Mouse (Mus musculus) embryonic facial prominence, embryonic 14.5 days (tissue): ENCODE measurements around the gene Tcp10a. TPM values are rescaled to one million over a fixed set of nuclear protein-coding genes. Genes with fewer than 3 reads are reported as not detected.
A peak's percentile ranks its signal among the peaks of the same experiment; 100 is the strongest.
"Not testable (repeated sequence)": the region's sequence is repeated elsewhere in the genome, so short reads cannot be mapped to it uniquely, and the experiment has no call there.

ENCODE experiments used
- ATAC-seq: fragments of 200-750 bp; cut with Nextera tagmentation; 2 replicates; pipeline ENCODE4 v1.8.0; 2017; ENCODE audit warnings: low read depth, moderate number of reproducible peaks, moderate TSS enrichment
- DNase-seq: peaks from one replicate; pipeline ENCODE4 v3.0.0-alpha.2; 2015; ENCODE audit warnings: low spot score
- H3K27ac ChIP-seq: fragments of 300-500 bp; sonication (generic); replicated peaks from 2 replicates; pipeline ENCODE4 v1.5.1; 2014; ENCODE audit warnings: low read depth, mild to moderate bottlenecking, low read length, moderate library complexity
- H3K27me3 ChIP-seq: fragments of 300-500 bp; sonication (generic); replicated peaks from 2 replicates; pipeline ENCODE4 v1.6.1; 2014; ENCODE audit warnings: low read length; ENCODE audit not compliant: control insufficient read depth, insufficient read depth
- H3K36me3 ChIP-seq: fragments of 300-500 bp; sonication (generic); 2 replicates; pipeline ENCODE4 v1.6.1; 2014; ENCODE audit warnings: low read length, mixed read lengths; ENCODE audit not compliant: control insufficient read depth, insufficient read depth
- H3K4me1 ChIP-seq: fragments of 300-500 bp; sonication (generic); 2 replicates; pipeline ENCODE4 v1.6.1; 2014; ENCODE audit warnings: antibody characterized with exemption, low read length; ENCODE audit not compliant: control insufficient read depth, insufficient read depth
- H3K4me2 ChIP-seq: fragments of 300-500 bp; sonication (generic); 2 replicates; pipeline ENCODE4 v1.6.1; 2014; ENCODE audit warnings: low read depth, mild to moderate bottlenecking, low read length, moderate library complexity, mixed read lengths
- H3K4me3 ChIP-seq: fragments of 300-500 bp; sonication (generic); 2 replicates; pipeline ENCODE4 v1.5.1; 2014; ENCODE audit warnings: low read depth, mild to moderate bottlenecking, low read length
- H3K9ac ChIP-seq: fragments of 300-500 bp; sonication (generic); 2 replicates; pipeline ENCODE4 v1.6.1; 2014; ENCODE audit warnings: low read depth, mild to moderate bottlenecking, low read length, moderate library complexity, mixed read lengths
- H3K9me3 ChIP-seq: fragments of 300-500 bp; sonication (generic); 2 replicates; pipeline ENCODE4 v1.6.1; 2016; ENCODE audit warnings: low read length; ENCODE audit not compliant: control insufficient read depth
- WGBS: fragments of 180-500 bp; shearing (Covaris S2); extraction: QIAGEN DNeasy Blood & Tissue Kit; methylation state at CpG from one replicate; pipeline ENCODE4 v1.1.7; 2014; 5-methylcytosine and 5-hydroxymethylcytosine counted together
- polyA plus RNA-seq: library from polyadenylated mRNA; unstranded; fragments of >200 nt; fragmentation: Nextera tagmentation; extraction: Ambion mirVana; gene quantifications from 2 replicates; pipeline ENCODE4 v1.2.1, GENCODE M21; 2014

Gene Tcp10a
- 0.13 TPM in 1 of 2 replicates, not detected in the other for polyA plus RNA-seq

DNA sequence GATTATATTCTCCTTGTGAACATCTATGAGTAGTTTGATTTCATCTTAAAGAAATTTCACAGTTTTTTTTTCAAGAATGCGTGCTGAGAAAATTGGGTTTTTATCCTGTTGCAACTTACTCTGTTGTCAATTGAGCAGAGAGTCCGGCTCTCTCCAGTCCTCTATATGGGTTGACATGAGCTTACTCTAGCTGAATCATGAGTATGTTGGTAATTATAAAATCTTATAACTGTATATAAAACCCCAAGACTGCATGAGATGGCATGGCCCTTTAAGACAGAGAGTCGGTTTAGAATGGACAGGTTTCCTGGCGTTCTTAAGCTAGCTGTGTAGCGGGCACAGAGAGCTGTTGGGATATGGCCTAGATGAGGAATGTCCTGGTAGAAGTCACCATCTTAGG, at the start of gene Tcp10a:
Tcp10a (plus strand) TSS at position 301 of the 400 bp plus-strand sequence.
- 93% methylated on average over 4 of the region's 5 CpGs for WGBS
- H3K9ac ChIP-seq, H3K4me1 ChIP-seq, H3K36me3 ChIP-seq, ATAC-seq, DNase-seq, H3K4me2 ChIP-seq, H3K27me3 ChIP-seq, H3K27ac ChIP-seq, H3K4me3 ChIP-seq, H3K9me3 ChIP-seq: not testable (repeated sequence)

DNA sequence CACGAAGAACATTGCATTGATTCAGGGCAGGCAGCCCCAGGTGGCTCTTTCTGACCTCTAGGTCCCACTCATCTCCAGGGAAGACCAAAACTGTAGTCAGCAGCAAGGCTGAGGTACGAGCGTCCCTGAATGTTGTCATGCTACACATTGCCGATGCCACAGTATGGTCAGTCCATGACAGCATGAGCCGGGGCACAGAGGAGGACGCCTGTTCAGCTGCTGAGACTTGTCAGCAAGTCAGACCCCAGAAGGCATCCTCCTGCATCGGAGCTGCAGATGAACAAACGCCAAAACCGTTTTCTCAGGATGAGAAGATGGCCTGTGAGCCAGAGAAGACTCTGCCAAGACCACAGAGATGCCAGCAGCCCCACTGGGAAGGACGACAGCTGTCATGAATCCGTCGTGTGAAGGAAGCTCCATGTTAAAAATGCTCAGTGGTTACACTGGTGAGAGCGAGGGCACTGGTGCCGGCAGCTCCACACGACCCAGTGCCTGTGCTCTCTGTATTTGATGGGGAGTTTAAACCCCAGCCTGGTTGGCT, 45.7 kb upstream of the Tcp10a start:
- Histone ChIP-seq H3K27me3 (no peaks in the 10 kb centered on the region), H3K36me3 (peaks cover 15% of the 10 kb centered on the region; the same call in 1 of the 2 replicates), H3K4me2 (no peak overlapping the region), H3K4me1 (no peaks in the 10 kb centered on the region), H3K9ac (no peak overlapping the region), H3K4me3 (no peak overlapping the region), H3K9me3 (no peaks in the 10 kb centered on the region), H3K27ac (no peak overlapping the region)
- 88% methylated on average over 15 of the region's 15 CpGs for WGBS
- DNase-seq (no peak), ATAC-seq (no peak)

DNA sequence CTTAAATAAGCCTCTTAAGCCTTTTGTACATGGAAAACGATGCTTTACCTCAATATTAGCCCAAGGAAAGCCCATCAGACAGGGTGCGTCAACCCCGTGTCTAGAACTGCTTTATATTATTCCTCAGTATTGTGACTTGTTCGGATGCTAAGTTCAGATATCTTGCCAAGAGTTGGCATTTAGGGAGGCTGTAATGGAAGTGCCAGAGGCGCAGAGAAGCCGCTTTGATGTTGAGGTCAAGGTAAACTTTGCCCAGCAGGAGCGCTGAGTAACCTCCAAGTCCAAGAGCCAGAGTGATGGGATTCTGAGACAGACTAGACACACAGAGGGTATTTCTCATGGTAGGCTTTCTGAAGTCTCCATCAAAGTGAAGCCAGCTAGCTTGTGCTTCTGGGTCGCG, 45.2 kb upstream of the Tcp10a start:
- H3K4me3 ChIP-seq = no peak overlapping the region
- H3K4me1 ChIP-seq = peaks cover 2% of the 10 kb centered on the region; the same call in 1 of the 2 replicates
- WGBS = 90% methylated on average over 9 of the region's 9 CpGs
- ATAC-seq (no peak), DNase-seq (no peak)
- H3K27me3 ChIP-seq = no peaks in the 10 kb centered on the region
- H3K9ac ChIP-seq = no peak overlapping the region
- no peak overlapping the region for H3K27ac ChIP-seq
- no peak overlapping the region for H3K4me2 ChIP-seq
- no peaks in the 10 kb centered on the region for H3K9me3 ChIP-seq
- peaks cover 15% of the 10 kb centered on the region; the same call in 1 of the 2 replicates for H3K36me3 ChIP-seq

DNA sequence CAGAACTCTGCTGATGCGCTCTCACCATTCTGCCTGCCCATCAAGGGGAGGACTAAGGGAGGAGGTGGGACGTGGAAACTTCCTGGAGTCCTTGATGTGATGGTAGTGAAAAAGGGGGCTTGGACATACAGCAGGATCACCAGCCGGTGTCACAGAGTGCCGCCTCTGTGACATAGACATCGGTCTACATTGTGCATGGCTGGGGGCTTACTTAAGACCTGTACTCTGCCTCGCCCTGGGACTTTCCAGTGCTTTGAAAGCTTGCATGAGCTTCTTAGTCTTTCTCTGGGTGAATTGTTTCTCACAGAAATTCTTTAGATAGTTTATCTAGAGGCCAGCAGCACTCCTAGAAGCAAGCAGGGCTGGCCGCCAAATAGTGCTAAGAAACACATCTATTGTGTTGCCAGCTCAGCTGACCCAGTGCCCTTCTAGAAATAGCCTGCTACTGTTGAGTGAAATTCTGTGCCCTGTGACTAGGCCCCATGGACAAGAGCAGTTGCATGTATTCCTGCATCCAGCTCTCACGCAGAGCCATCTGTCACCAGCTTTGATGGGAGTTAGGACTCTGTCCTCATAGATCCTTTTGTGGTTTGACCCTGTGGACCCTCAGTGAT, 40.0 kb upstream of the Tcp10a start:
- no peak overlapping the region for H3K9ac ChIP-seq
- DNase-seq (peak; percentile 76), ATAC-seq (no peak)
- H3K9me3 ChIP-seq = no peaks in the 10 kb centered on the region
- H3K4me2 ChIP-seq = no peak overlapping the region
- 71% methylated on average over 8 of the region's 8 CpGs for WGBS
- H3K4me3 ChIP-seq = no peak overlapping the region
- peaks cover 10% of the 10 kb centered on the region; the same call in 1 of the 2 replicates for H3K36me3 ChIP-seq
- no peak overlapping the region for H3K27ac ChIP-seq
- H3K4me1 ChIP-seq = peaks cover 5% of the 10 kb centered on the region; the same call in 1 of the 2 replicates
- no peaks in the 10 kb centered on the region for H3K27me3 ChIP-seq

DNA sequence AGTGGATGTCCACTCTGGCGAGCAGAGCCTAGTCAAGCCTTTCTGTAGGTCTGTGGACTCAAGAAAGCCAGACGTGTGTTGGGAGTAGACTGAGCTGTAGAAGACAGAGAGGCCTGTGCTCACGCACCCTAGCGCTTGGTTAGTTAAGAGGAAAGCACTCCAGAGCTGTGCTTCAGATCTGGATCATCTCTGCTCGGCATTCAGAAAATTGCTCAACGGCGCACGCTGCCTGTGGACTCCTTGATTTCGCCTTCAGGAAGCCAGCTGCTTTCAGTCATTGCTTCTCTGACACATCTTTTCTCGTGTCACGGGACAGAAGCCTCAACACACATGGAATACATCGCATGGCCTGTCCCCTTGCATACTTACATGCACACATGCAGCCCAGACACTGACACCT, 39.2 kb upstream of the Tcp10a start:
- Histone ChIP-seq H3K27ac (no peak overlapping the region), H3K36me3 (peaks cover 10% of the 10 kb centered on the region; the same call in 1 of the 2 replicates), H3K4me1 (peaks cover 5% of the 10 kb centered on the region; the same call in 1 of the 2 replicates), H3K4me2 (no peak overlapping the region), H3K9ac (no peak overlapping the region), H3K9me3 (no peaks in the 10 kb centered on the region), H3K27me3 (no peaks in the 10 kb centered on the region), H3K4me3 (no peak overlapping the region)
- DNase-seq (no peak), ATAC-seq (no peak)
- WGBS = 68% methylated on average over 12 of the region's 12 CpGs

DNA sequence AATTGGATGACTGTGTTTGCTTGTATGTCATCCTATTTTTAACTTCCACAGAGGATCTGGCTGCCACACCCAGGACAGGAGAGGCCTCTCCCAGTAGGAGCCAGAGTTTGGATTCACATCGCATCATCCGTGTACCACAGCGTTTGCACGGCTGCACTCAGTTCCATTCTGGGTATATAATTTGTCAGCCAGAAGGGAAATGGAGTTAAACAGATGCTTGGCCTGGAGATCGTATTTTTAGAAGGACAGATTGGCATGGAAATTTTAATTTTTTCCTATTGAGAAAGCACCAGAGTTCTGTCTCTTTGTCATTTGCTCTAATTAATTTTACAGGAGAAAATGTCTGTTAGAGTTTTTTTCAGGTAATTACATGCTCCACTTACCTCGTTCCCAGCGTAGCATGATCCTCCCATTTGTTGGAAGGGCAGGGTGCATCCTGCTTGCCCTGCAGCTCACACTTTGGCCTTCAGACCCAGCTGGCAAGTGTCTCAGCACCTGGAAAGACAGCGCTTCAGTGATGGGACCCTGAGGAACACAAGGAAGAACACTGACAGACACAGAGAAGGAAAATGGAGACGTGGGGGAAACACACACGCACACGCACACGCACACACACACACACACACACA, 37.9 kb upstream of the Tcp10a start:
- H3K36me3 ChIP-seq = peaks cover 10% of the 10 kb centered on the region; the same call in 1 of the 2 replicates
- peaks cover 5% of the 10 kb centered on the region; the same call in 1 of the 2 replicates for H3K4me1 ChIP-seq
- H3K9ac ChIP-seq = no peak overlapping the region
- no peaks in the 10 kb centered on the region for H3K9me3 ChIP-seq
- no peaks in the 10 kb centered on the region for H3K27me3 ChIP-seq
- H3K27ac ChIP-seq = no peak overlapping the region
- ATAC-seq (no peak), DNase-seq (no peak)
- no peak overlapping the region for H3K4me3 ChIP-seq
- WGBS = 73% methylated on average over 11 of the region's 12 CpGs
- H3K4me2 ChIP-seq = no peak overlapping the region

DNA sequence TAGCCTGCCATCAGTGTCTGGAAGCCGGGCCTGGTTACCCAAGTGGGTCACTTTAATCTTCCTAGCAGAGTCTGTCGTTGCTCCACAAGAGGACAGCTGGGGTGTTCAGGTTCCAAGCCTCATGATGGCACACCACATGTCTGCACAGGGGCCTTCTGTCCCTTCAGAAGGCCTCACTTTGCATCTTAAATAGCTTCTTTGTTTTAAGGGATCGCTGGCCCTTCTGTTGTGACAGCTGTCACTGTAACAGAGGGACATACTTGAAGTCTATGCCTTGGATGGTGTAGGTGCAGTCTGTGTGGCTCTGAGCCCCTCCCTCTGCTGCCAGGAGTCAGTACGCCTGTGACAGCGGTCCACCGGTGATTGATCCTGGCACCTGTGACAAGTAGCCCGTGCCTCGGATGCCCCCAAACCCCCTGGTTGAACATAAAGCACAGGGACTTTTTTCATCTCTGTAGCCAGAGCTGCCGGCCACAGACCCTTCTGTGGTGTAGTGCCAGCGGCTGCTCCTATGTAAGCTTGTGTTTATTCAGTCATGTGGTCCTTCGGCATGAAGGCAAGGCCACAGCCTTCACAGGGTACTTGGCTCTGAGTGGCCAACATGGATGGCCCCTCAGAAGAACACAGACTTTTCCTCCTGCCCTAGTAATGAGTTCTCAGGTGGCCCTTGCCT, 32.3 kb upstream of the Tcp10a start:
- Histone ChIP-seq H3K27ac (no peak overlapping the region), H3K36me3 (0 out of 2 replicates have a peak, but pooled peaks cover 2% of the 10 kb centered on the region), H3K9ac (no peak overlapping the region), H3K4me3 (no peak overlapping the region), H3K4me1 (no peaks in the 10 kb centered on the region), H3K27me3 (no peaks in the 10 kb centered on the region), H3K9me3 (no peaks in the 10 kb centered on the region), H3K4me2 (no peak overlapping the region)
- 69% methylated on average over 11 of the region's 11 CpGs for WGBS
- DNase-seq = peak; percentile 41
- peak; percentile 79 for ATAC-seq

DNA sequence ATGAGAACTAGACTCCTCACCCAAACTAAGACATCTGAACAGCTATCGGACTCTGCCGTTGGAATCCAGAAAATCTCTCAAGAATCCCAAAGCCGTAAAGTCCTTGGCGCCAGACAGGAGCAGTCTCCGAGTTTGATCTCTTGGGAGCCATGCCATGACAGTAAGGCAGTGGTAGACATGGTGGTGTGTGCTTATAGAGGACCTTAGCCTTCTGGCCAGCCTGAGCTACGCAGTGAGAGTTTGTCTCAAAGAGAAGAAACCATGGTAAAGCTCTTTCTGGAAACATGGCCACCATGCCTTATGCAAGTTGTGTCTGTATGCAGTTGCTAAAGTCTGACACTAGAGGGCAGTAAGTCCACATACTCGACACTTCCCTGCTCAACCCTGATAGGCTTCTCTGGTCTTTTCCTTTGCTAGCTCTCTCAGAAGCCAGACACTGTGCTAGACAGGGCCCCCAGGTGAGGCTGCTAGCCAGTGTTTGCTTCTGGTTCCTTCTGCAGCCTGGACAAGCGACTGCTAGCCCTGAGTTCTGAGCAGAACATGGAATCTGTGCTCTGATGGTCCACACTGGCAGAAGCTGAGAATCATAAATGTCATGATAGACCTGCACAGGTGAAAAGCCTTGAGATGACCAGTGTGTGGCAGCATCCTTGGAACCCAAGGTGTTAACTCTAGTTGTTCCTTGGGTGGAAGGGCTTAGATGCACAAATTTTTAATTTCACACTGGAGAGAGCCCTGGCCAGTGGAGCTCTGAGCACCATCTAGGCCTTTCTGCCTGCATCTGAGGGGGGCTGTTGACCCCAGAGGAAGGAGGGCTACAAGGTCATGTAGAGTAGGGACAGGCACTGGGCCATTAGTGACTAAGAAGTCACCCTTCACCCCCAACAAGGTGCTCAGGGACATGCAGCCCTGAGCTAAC, 17.9 kb upstream of the Tcp10a start:
- not testable (repeated sequence) for H3K4me3 ChIP-seq, H3K9me3 ChIP-seq, DNase-seq, H3K4me2 ChIP-seq, H3K9ac ChIP-seq, H3K4me1 ChIP-seq, H3K27ac ChIP-seq, H3K36me3 ChIP-seq, H3K27me3 ChIP-seq
- 63% methylated on average over 7 of the region's 8 CpGs for WGBS
- peak; percentile 87 for ATAC-seq
